Mouse (Mus musculus) midbrain, embryonic 16.5 days (tissue): ENCODE results near the gene Dcaf4. TPM values are rescaled to one million over a fixed set of nuclear protein-coding genes. Genes with fewer than 3 reads are reported as not detected.

ENCODE experiments used
- ATAC-seq: fragments of 200-750 bp; cut with Nextera tagmentation; 2 replicates; pipeline ENCODE4 v1.8.0; 2017; ENCODE audit warnings: moderate TSS enrichment
- H3K27ac ChIP-seq: fragments of 300-500 bp; sonication (generic); 2 replicates; pipeline ENCODE4 v1.5.1; 2014; ENCODE audit warnings: mild to moderate bottlenecking, low read length, mixed read lengths
- H3K27me3 ChIP-seq: fragments of 300-500 bp; sonication (generic); 2 replicates; pipeline ENCODE4 v1.6.1; 2014; ENCODE audit warnings: low read depth, low read length, mixed read lengths; ENCODE audit not compliant: control insufficient read depth, insufficient read depth
- H3K36me3 ChIP-seq: fragments of 300-500 bp; sonication (generic); 2 replicates; pipeline ENCODE4 v1.6.1; 2014; ENCODE audit warnings: mild to moderate bottlenecking, low read length, moderate library complexity, mixed read lengths; ENCODE audit not compliant: control insufficient read depth, insufficient read depth
- H3K4me1 ChIP-seq: fragments of 300-500 bp; sonication (generic); 2 replicates; pipeline ENCODE4 v1.6.1; 2014; ENCODE audit warnings: mild to moderate bottlenecking, low read length, mixed read lengths; ENCODE audit not compliant: control insufficient read depth, insufficient read depth
- H3K4me2 ChIP-seq: fragments of 300-500 bp; sonication (generic); 2 replicates; pipeline ENCODE4 v1.6.1; 2014; ENCODE audit warnings: mild to moderate bottlenecking, low read length, mixed read lengths
- H3K4me3 ChIP-seq: fragments of 300-500 bp; sonication (generic); 2 replicates; pipeline ENCODE4 v1.5.1; 2014; ENCODE audit warnings: low read depth, mild to moderate bottlenecking, low read length, moderate library complexity, mixed read lengths
- H3K9ac ChIP-seq: fragments of 300-500 bp; sonication (generic); 2 replicates; pipeline ENCODE4 v1.6.1; 2014; ENCODE audit warnings: low read depth, low read length, mixed read lengths
- H3K9me3 ChIP-seq: fragments of 300-500 bp; sonication (generic); replicated peaks from 2 replicates; pipeline ENCODE4 v1.6.1; 2014; ENCODE audit warnings: mild to moderate bottlenecking, low read length, mixed read lengths; ENCODE audit not compliant: control insufficient read depth, poor library complexity, severe bottlenecking
- WGBS: fragments of 180-500 bp; shearing (Covaris S2); extraction: QIAGEN DNeasy Blood & Tissue Kit; methylation state at CpG from one replicate; pipeline ENCODE4 v1.1.7; 2014; 5-methylcytosine and 5-hydroxymethylcytosine counted together
- polyA plus RNA-seq: library from polyadenylated mRNA; unstranded; fragments of >200 nt; fragmentation: Nextera tagmentation; extraction: Ambion mirVana; gene quantifications from 2 replicates; pipeline ENCODE4 v1.2.1, GENCODE M21; 2015

Dcaf4 gene
- polyA plus RNA-seq, 1 experiment from 2014 or later, result 50.3 TPM

DNA sequence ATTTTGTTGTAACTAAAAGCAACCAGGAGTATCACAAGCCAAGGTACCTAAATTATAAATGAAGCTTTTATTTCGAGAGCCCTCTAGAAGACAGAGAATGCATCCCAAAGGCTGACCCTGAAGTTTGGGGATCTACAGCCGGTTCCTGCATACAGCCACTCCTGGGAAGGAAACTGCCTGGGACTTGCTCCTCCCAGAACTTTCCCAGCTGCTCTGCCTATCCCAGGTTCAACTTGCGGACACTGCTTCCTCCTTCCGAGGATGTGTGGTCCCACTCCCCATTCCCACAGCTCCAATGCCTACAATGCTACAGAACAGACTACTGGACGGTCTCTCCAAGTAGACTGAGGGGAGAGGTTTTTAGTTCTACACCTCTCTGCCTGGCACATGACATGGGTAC lies 52.5 kb downstream of the Dcaf4 start:
- Histone ChIP-seq H3K4me1 (no peaks in the 10 kb centered on the region), H3K4me2 (no peak overlapping the region), H3K27me3 (no peaks in the 10 kb centered on the region), H3K27ac (no peak overlapping the region), H3K9me3 (no peaks in the 10 kb centered on the region), H3K4me3 (no peak overlapping the region), H3K9ac (no peak overlapping the region), H3K36me3 (peaks cover 32% of the 10 kb centered on the region)
- no peak for ATAC-seq
- WGBS, result 96% methylated on average over 5 of the region's 5 CpGs

DNA sequence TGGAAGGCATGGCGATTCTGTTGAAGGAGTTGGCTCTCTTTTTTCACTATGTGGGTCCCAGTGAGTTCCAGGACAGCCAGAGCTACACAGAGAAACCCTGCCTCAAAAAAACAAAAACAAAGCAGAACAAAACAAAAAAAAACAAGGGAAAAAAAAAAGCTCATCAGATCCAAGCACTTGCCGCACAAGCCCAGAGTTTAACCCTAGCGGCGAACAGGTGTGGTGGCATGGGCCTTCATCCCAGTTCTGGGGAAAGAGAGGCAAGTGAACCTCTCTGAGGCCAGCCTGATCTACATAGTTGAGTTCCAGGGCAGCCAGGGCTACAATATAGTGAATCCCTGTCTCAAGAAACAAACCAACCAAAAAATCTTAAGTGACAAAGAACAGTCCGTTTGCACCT lies 57.2 kb downstream of the Dcaf4 start:
- no peak overlapping the region for H3K9ac ChIP-seq
- no peaks in the 10 kb centered on the region for H3K4me1 ChIP-seq
- no peak overlapping the region for H3K4me3 ChIP-seq
- H3K36me3 ChIP-seq, result peaks cover 18% of the 10 kb centered on the region
- ATAC-seq, result no peak
- no peaks in the 10 kb centered on the region for H3K9me3 ChIP-seq
- H3K27me3 ChIP-seq, result no peaks in the 10 kb centered on the region
- no peak overlapping the region for H3K4me2 ChIP-seq
- no peak overlapping the region for H3K27ac ChIP-seq
- 97% methylated on average over 5 of the region's 5 CpGs for WGBS

DNA sequence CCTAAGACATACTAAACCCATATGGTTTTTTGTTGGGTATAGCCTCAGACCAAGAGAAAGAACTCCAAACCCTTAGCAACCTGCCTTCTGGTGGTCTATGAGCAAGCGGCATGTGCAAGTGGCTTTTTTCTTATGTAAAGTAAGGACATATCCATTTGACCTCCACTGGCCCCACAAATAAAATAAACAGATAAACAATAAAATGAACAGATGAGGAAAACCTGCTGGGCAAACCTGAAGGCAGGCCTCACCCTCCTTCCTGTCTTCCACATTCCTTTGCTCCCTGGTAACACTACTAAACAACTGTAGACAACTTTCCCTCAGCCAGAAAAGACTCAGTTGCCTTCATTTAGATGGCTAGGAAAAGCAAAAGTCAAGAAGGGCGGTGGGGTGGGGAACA lies 58.1 kb downstream of the Dcaf4 start:
- Histone ChIP-seq H3K4me3 (no peak overlapping the region), H3K36me3 (peaks cover 16% of the 10 kb centered on the region), H3K9ac (no peak overlapping the region), H3K27ac (no peak overlapping the region), H3K4me1 (no peaks in the 10 kb centered on the region), H3K9me3 (no peaks in the 10 kb centered on the region), H3K4me2 (no peak overlapping the region), H3K27me3 (no peaks in the 10 kb centered on the region)
- WGBS, result 82% methylated on average over 2 of the region's 2 CpGs
- ATAC-seq, result no peak

DNA sequence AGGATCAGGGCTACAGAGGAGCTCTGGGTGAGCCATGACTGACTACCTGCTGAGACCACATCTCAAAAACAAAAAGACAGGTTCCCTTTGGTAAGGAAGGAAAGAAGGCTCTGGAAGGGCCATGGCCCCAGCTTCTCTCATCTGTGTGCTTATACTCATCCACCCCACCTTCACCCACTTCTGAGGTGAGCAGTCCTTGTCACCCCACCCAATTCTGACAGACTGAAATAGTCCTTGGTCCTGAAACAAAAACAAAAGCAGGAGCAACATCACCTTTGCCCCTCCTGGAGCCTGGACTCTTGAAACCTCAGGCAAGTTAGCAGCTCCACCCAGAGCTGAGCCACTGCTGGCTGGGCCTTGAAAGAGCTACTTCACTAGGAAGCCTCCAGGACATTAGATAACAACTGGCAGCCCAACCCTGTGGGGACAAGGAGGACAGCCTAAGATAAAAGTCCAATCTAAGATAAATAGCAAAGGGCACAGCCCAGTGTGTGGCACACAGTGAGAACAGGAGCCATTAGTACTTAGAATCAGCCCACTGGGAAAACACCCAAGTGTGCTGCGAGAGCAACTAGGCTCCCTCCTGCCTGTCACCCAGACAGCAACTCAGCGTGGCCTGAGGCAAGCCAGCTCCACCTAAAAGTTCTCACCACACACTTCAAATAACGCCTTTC lies 58.8 kb downstream of the Dcaf4 start:
- Histone ChIP-seq H3K4me3 (no peak overlapping the region), H3K4me1 (no peaks in the 10 kb centered on the region), H3K27ac (no peak overlapping the region), H3K36me3 (peaks cover 16% of the 10 kb centered on the region), H3K27me3 (no peaks in the 10 kb centered on the region), H3K9me3 (no peaks in the 10 kb centered on the region), H3K4me2 (no peak overlapping the region), H3K9ac (no peak overlapping the region)
- 41% methylated on average over 3 of the region's 3 CpGs for WGBS
- ATAC-seq, result no peak

DNA sequence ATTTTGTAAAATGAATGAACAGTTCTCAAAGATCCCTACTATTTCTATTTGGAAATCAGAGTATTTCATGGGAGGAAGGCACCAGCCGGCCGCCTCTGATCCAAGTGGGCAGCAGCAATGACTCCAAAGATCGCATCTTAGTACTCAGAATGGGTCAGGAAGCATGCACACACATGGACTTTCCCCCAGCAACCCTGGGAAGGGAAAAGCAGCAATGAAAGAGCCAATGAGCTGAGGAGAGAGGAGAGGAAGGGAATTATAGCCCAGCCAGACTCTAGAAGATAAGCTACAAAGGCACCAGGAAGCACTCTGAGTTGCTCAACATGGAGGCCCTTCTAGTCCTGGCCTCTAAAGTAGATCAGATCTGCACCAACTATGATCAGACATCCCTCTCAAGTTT lies 60.0 kb downstream of the Dcaf4 start:
- Histone ChIP-seq H3K27me3 (no peaks in the 10 kb centered on the region), H3K4me3 (no peak overlapping the region), H3K9ac (no peak overlapping the region), H3K4me1 (no peaks in the 10 kb centered on the region), H3K36me3 (peaks cover 8% of the 10 kb centered on the region), H3K4me2 (no peak overlapping the region), H3K27ac (no peak overlapping the region), H3K9me3 (no peaks in the 10 kb centered on the region)
- no peak for ATAC-seq
- WGBS, result 96% methylated on average over 3 of the region's 3 CpGs

DNA sequence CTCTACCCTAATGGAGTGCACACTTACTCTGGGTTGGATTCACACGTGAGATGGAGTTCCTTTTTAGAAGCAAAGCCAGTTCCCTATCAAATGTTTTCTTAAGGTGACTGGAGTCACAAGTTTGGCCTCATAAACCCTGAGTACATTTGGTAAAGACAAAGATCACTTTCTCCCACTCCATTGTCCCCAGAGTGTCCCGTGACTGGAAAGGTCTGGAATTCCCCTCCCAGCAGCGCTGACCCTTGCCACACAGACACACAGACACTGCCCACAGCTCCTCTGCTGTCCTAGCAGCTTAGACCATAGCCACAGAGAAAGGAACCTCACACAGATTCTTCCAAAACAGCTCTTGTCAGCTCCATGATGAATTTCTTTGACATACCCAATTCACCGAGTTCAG lies 61.8 kb downstream of the Dcaf4 start:
- H3K36me3 ChIP-seq, result peaks cover 11% of the 10 kb centered on the region
- no peak for ATAC-seq

DNA sequence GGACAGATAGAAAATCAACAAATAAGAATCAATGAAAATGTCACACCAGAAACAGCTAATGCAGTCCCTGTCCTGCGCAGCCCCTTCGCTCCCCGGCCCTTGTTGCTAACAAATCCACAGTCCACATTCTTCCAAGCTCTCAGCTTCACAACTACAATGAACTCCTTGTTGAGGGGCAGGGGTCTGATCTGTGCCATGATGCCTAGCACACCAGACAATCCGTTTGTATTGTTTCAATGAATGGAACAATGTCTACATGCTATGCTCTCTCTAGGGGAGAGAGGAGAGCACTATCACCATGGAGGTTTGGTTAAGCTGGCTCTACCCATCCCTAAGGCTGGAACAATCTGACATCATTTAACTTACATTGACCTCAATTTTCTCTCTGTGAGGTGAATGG lies 62.5 kb downstream of the Dcaf4 start:
- Histone ChIP-seq H3K9ac (no peak overlapping the region), H3K4me3 (no peak overlapping the region), H3K4me2 (no peak overlapping the region), H3K27ac (no peak overlapping the region), H3K4me1 (no peaks in the 10 kb centered on the region), H3K36me3 (peaks cover 16% of the 10 kb centered on the region), H3K27me3 (no peaks in the 10 kb centered on the region), H3K9me3 (no peaks in the 10 kb centered on the region)
- WGBS, result 78% methylated on average over 4 of the region's 4 CpGs
- ATAC-seq, result no peak

More for the DNA sequence above, 61.8 kb downstream of the Dcaf4 start:
- Histone ChIP-seq H3K9me3 (no peaks in the 10 kb centered on the region), H3K27me3 (no peaks in the 10 kb centered on the region), H3K4me1 (no peaks in the 10 kb centered on the region), H3K9ac (no peak overlapping the region), H3K4me2 (no peak overlapping the region), H3K27ac (no peak overlapping the region), H3K4me3 (no peak overlapping the region)
- WGBS, result 69% methylated on average over 4 of the region's 4 CpGs

DNA sequence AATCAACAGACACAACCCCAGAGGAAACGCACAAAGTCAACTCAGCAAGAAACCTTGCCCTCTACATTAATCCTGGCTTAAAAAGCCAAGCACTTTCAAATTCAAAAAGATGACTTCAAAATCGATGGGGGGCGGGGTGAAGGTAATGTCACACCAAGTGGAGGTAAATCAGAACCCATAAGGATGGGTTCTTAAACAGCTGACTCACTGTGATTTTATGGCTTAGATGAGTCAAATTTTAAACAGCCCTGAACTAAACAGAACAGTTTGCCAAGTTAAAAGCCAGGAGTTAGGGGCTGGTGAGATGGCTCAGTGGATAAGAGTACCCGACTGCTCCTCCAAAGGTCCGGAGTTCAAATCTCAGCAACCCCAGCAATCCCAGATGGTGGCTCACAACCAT lies 66.4 kb downstream of the Dcaf4 start:
- Histone ChIP-seq H3K9me3 (no peaks in the 10 kb centered on the region), H3K4me1 (no peaks in the 10 kb centered on the region), H3K27me3 (no peaks in the 10 kb centered on the region), H3K27ac (no peak overlapping the region), H3K4me2 (no peak overlapping the region), H3K36me3 (peaks cover 35% of the 10 kb centered on the region), H3K9ac (no peak overlapping the region), H3K4me3 (no peak overlapping the region)
- ATAC-seq, result no peak
- WGBS, result 97% methylated on average over 5 of the region's 5 CpGs
